Mouse (Mus musculus): ENCODE measurements around the gene Nelfb. TPM values are rescaled to one million over a fixed set of nuclear protein-coding genes. Genes with fewer than 3 reads are reported as not detected.
A peak's percentile ranks its signal among the peaks of the same experiment; 100 is the strongest.

The Nelfb gene
- total RNA-seq, 2 experiments from 2014 or later: 55.1 to 58.1 TPM

DNA sequence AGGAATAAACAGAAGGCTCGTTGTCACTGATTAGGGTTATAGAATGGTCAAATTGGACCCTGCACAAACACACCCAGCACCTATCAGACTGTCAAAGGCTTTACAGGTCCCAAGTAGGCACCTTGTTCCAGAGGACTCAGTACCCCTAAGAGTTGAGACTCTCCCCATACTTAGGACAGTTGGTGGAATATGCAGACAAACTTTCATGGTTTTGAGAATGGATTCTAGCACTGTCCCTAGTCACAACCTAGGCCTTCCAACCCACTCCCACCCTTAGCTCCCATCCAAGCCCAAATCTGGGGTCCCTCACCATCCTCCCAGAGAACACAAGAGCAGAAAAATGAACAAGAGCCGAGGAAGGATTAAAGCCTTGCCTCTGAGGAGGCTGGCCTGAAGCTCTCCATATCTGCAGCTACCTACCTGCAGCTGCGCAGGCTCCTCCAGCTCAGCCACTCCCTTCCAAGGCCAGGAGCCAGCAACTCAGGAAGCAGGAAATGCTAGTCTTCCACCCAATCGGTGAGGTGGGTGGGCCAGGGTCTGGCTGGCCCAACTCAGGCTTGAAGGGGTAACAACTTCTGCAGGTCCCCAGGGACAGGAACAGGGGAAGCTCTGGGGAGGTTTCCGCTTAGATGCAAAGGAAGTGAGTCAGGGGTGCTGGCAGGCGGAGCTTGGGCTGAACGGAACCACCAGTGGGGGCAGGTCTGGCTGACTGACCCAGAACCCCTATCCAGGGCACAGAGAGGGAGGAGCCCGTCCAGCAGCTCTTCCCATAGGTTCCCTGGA lies 14.9 kb downstream of the Nelfb start, which contains the start of gene Tor4a:
Gene Tor4a, minus strand, starts transcription at position 715 of the 783 bp plus-strand sequence.
- DNase-seq: no peak

DNA sequence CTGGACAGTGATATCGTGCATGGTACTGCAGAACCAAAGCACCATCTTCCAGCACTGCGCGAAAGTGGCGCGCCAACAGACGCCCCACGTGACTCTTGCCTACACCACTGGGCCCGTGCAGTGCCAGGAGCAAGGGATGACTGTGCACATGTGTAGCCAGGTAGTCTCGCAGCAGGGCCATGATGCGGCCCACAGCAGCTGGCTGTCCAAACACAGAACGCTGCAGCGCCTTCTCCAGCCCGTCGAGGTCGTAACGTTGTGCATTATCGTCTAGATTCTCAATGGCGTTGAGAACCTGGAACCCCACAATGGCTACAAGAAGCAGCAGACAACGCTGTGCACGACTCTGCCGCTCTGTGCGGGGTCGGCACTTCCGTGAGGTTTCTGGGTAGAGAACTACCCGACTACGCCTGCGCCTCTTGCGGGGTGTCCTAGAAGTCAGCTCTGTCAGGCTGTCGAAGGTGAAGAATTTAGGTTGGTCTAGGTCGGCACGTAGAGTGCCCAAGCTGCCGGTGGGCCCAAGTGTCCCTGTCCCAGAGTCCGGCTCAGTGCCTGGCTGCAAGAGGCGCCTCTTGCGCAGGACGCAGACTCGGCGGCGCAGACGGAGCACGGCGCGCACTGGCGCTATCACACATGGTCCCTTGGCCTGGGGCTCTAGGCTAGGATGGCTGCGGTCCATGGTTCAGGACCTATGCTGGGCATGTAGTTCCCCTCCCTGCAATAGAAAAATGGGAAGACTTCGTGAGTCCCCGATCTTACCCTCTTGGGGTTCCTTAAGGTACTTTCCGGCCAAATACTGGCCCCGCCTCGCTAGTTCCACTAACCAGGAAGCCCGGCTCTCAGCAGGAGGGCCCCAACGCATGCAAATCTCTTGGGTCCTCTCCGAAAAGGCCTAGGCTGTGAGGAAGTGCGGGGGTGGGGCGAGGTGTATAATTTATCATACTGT lies 15.8 kb downstream of the Nelfb start:
- no peak for DNase-seq

DNA sequence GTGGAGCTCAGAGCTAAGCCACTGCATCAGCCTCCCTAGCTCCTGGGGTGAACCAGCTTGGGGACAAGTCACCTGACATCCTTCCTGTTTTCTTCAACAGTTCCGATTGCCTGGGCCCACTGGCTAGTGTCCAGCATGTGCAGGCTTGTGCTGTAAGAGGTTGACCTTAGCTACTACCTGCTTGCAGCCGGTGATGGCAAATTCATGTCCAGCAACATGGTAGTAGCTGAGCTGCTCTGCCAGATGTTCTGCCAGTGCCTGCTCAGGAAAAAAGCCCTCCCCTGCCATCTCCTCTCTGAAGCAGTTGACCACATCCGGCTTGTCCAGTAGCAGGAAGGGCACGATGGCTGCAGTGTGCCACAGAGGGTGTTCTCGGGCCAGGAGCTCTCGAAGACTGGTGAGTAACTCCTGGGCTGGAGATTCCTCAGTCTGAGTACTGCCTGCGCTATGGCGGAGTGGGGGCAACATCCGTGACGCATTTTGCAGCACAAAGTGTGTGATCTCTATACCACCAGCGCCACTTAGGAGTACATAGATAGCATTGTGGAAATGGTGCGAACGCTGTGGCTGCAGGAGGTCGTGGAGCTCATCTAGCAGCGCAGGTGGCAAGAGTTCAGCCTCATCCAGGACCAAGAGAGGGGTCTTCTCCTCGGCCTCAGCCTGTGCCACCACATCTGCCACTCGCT lies 16.7 kb downstream of the Nelfb start:
- no peak for DNase-seq

DNA sequence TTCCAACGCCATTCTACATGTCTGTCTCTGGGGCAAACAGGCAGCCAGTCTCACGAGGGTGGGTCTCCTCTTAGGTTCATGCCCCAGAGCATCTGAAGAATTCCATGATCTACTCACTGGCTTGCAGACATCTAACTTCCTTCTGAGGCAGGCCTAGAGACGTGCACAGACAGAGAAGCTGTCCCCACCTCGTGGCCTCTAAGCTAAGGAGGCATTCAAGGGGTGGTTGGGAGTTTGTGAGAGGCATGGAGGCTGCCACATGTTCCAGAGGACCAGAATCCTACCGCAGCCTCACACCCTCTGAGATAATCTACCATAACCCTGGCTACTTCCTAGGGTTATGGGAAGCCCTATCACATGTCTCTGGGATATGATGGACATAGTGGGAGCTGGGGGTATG lies 17.3 kb downstream of the Nelfb start:
- DNase-seq: no peak

DNA sequence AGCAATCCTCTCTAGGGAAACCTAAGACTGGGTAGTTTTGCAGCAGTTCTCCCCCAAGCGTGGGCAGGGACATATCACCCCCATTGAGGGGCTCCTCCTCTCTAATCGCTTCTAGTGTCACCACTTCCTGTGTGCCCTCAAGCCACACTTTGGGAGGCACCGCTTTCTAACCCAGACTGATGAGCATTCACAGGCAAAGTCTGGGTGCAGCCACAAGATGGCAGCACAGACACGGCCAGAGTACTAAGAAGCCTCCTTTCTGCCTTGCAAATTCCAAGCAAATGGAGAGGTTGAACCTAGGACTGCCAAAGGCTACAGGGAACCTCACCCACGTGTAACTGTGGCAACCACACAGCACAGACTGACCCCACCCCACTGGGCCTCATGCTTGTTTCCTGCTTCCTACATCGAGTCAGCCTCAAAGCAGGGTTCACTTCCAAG lies 17.9 kb downstream of the Nelfb start:
- DNase-seq: peak; percentile 78 to 81

DNA sequence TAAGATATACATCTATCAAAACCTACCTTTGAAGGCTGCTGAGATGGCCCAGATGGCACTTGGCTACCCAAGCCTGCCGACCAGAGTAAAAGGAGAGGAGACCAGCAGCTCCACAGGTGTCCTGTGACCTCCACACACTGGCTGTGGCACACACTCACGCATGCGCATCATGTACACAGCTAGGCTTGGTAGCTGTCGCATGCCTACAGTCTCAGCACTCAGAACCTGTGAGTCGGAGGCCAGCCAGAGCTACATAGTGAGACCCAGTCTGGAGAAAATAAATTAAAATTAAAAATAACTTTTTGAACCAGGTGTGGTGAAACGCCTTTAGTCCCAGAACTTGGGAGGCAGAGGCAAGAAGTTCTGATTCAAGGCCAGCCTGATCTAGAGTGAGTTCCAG lies 23.4 kb downstream of the Nelfb start:
- no peak for DNase-seq

DNA sequence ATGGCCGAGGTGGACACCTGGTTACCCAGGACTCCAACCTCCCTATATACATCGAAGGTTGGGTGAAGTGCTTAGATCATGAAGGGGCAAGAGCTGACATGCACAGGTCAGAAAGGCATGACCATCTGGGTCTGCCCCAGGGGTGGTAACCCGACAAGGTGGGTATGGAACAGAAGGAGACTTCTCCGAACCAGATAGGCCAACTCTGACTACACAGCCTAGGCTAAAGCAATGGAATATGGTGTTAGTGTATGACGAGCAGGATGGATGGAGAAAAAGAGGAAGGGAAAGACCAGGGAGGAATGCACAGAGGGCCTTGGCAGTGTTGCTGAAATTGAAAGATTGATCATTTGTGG lies 24.7 kb downstream of the Nelfb start:
- DNase-seq: no peak

DNA sequence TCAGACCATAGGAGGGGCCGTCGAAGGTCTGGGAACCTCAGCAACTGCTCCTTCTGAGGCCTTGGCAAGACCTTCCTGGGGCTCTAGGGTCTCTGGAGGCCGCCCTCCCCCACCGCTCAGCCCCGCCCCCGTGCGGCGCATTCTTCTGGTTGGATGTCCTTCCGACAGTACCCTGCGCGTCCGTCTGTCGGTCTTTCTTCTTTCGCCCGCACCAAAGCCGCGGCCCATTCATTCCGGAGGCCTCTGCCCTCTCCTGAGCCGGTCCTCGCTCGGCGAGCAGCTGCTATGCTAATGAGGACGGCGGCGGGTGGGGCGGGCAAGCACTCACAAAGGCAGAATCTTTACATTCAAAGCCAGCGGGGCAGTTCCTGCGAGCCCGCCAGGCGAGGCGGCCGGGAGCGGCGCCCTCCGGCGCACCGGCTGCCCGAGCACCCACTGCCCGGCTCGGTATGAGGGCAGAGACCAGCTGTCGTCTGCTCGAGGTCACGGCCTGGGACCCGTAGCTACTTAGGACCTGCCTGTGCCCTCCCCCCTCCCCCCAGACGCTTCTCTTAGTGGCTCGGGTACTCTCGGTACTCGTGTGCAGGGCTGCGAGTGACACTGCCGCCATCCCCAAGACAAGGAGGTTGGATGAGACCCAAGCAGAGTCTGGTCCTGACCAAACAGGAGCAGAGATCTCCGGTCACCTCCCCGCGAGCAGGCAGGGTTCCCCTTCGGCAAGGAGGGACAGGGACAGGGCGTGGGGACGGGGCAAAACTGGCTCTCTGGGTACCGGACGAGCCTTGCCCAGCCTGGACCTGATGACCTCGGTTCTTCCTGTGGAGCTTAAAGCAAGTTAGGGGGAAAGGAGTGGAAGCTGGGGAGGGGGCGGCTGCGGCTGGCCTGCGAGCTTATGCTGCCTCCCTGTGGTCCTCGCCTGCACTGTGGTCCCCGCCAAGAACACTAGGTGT lies 25.4 kb downstream of the Nelfb start:
- DNase-seq: no peak

DNA sequence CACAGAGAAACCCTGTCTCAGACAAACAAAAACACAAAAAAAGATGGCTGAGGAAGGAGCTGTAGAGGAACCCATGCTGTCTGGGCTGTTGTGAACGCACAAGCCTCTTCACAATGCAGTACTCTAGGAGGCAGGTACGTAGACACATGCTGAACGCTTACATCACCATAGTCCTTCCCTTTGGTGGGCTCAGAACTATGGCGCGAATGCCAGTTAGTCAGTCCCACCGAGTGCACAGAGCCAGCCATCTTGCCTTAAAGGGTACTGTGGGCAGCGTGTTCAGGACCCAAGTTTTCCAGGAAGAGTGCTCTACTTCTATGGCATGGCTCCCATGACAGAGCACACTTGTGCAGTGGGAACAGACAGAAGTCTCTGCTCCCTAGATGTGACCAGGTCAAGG lies 26.8 kb downstream of the Nelfb start:
- DNase-seq: no peak

DNA sequence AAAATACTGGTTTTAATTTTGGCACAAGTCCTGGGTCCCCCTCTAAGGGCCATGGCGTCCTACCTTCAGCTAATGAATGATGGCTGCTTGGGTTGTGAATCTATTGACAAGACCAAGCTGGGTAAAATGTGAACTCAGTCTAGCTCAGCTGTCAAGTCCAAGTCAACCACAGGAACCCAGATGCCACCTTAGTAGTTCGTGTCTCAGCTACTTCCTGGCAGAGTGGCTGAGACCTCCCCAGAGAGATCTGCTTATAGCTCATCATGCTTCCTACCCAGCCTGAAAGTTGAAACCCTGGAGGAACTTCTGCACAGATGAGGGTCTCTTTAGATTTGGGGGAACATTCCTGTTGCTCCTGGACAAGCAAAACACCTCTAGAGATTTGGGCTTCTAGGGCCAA lies 28.0 kb downstream of the Nelfb start:
- no peak for DNase-seq

DNA sequence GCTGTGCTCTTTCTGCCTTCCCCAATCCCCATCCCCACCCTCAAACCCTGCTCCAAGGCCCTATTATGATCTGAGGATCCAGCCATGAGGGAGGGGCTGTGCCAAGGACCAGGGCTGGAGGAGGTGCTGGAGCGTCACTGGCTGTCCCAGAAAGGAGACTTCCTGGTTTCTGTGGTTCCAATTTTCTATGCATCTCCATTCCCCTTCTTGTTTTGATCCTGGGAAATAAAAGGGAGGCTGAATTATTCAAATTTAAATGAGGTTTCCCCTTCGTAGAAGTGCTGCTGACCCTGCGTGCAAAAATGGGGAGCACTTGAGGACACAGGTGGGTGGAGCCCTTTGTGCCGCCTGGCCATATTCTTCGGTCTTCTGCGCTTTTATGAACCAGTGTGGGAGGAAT lies 28.6 kb downstream of the Nelfb start:
- no peak for DNase-seq

DNA sequence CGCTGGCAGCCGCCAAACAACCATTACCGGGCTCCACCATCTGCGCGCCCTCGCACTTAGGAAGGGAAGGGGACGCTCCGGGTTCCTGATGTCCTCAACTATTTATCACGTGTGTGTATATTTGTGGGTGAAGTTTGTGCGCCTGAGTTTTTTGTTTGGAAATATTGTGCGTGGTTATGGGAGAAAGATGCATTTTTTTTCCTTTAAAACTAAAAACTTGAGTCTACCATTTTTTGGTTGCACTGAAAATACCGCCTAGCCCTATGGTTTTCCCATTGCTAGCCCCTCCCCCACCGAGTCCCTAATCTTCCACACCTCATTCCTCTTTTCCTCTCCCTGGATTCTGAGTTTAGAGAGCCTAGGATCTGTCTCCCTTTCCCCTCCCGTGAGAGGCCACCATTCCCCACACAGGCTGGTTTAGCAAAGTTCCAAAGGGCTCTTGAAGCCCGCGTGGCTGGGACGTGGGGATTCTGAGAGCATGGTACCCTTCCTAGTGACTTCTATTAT lies 29.3 kb downstream of the Nelfb start:
- DNase-seq: no peak

DNA sequence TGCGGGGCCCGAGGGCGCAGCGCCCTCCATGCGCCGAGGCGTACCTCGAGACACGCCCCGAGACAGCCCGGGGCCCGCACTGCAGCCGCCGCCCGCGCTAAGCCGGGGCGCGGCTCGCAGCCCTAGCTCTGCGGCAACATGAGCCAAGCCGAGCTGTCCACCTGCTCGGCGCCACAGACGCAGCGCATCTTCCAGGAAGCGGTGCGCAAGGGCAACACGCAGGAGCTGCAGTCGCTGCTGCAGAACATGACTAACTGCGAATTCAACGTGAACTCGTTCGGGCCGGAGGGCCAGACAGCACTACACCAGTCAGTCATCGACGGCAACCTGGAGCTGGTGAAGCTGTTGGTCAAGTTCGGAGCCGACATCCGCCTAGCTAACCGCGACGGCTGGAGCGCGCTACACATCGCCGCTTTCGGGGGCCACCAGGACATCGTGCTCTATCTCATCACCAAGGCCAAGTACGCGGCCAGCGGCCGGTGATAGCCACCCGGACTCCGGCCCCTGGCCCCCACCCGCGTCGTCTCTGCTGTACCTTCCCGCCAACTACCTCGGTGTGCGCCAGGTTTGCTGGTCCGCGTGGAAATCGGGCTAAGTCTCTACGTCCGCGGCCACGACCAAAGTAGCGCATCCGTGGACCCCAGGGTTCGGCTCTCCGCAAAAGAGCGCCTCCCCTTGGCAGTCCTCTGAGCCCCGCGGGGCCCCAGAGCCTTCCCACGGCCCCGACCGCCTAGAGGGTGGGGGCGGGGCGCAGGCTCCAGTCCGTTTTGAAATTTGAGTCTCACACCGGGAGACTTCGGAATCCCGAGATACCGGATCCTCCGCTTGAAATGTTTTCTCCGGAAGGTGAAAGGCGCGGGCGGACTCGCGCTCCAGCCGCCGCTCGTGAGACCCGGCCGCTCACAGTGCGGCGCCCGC lies 30.1 kb downstream of the Nelfb start:
- DNase-seq: no peak

DNA sequence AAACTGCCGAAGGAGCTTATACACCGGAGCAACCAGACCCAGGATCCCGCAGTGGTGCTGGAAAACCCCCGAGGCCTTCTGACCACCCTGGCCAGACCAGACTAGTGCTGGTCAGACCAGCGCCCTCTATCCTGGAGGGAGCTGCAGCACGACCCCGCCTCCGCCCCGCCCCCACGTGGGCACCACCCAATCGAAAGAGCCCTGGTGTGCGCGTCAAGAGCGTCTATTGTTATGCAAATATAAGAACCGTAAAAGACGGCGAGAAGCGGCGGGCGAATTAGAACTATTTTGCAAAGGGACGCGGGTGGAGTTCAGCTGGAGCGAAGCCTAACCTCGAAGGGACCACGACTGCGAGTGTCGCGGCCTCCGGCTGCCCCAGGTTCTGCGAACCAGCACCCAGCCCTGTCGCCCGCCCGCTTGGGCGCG lies 30.8 kb downstream of the Nelfb start, which contains the start of gene Nrarp:
Gene Nrarp, plus strand, starts transcription at position 281 of the 426 bp plus-strand sequence.
- peak; percentile 93 to 95 for DNase-seq

DNA sequence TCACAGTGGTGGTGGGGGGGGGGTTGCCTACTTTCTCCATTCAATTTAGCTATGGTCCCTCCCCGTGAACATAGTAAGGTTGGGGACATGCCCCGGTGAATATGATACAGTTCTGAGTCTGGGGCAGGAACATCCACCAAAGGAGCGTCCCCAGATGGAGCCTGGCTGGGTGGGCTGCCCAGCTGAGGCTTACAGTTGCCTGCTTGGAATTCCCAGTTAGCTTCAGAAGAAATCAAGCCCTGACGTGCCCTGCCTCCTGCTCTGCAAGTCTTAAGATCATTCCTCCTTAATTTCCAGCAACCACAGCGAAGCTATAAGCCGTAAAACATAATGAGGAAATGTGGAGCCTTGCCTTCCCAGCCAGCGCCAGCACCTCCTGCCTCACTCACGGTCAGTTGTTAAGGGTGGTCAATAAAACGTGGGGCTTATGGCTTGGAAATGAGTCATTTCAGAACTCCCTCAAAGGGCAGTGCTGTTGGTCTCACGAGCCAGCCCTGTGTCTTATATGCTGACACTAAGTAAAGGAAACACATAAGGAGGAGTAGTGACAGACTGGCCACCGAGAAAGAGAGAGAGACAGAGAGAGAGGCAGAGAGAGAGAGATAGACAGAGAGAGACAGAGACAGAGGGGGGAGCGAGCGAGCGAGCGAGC lies 31.6 kb downstream of the Nelfb start:
- no peak for DNase-seq

DNA sequence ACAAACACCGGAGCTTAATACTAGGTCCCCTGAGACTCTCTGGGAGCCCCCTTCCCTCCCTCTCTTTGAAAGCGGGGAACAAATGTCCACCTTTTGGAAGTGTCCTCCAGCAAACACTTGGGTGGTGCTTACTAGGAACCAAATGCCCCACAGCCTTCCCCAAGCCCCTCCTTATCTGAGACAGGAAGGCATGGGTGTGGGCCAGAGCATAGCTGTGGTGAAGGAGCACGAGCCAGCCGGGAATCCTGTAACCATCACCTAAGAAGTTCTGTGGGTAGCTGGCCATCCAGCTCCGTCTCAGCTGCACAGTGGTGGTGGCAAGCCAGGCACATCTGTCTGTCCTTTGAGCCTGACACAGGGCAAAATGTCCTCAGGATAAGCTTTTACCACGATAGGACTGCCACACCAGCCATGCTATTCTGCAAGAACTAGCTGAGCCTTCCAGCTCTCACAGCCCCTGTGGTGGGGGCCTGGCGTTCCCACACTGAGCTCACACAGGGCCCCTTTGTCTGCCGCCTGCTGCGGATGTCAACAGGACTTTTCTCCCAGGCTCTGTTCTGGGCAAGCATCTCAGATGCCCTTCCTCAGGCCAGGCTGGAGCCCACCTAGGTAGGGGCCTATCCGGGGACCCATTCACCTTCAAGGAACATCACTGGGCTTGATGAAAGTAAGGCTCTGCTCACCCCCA lies 32.9 kb downstream of the Nelfb start:
- DNase-seq: no peak

DNA sequence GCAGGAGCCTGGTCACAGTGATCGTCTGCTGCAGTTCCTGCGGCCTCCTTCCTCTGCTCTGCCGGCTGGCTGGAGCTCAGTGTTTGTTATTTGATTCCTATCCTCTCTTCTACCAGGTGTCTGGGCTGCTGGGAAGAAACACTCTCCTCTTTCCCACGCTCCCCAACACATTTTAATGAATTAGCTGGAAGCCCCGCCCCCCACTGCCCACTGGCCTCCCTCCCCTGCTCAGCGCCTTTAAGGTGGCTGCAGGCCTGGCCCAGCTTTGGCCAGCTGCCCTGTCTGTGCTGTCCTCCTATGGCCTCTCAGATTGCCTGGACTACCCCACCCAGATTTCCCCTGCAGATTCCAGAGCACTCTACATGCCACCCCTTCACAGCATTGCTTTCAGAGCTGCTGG lies 33.6 kb downstream of the Nelfb start:
- no peak for DNase-seq

DNA sequence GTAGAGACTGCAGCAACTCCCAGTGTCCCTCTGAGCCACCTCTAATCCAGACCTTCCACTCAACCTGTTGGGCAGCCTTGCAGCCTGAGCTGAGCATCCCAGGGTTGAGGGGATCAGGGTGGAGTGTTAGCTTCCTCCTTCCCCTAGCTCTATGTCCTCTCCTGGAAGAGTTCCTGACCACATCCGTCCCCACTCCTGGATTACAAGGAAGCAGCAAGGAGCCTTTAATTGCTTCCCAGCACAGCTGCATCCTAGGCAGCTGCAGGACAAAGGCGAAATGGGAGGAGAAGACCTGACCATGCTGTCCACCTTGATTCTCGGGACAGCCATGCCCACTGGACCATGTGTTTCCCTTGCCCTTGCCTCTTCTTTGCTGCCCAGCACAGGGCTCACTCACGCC lies 34.2 kb downstream of the Nelfb start:
- no peak for DNase-seq

DNA sequence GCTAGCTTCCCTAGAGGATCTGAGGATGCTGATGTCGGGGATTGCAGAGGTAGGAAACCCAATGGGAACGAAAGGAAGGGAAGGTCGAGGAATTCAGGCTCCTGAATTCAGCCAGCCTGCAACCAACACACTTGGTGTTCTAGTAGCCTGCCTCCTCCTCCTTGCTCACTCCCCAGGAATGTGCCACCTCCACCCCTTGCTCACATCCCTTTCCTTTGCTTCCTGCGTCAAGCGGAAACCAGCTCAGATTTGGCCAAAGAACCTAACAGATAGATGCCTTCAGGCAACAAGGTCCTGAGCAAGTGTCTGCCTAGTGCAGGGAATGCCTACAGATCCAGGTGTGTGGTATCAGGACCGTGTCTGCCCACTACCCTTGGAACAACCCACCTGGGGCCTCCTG lies 34.7 kb downstream of the Nelfb start:
- DNase-seq: no peak
